Mouse (Mus musculus) stomach, embryonic 14.5 days (tissue): ENCODE results near the gene Zfp37. TPM values are rescaled to one million over a fixed set of nuclear protein-coding genes. Genes with fewer than 3 reads are reported as not detected.

Experiments used
- polyA plus RNA-seq: library from polyadenylated mRNA; unstranded; fragments of >200 nt; fragmentation: Nextera tagmentation; extraction: Ambion mirVana; gene quantifications from 2 replicates; pipeline ENCODE4 v1.2.1, GENCODE M21; 2014

Zfp37 gene
- polyA plus RNA-seq, 1 experiment from 2014 or later = 14.6 TPM

Other genes with a start within 250 kb of the Zfp37 start
- gene Mup20, start 176.9 kb downstream of the Zfp37 start, polyA plus RNA-seq = not detected in 2 replicates
- gene Mup3, start 143.7 kb downstream of the Zfp37 start, polyA plus RNA-seq = not detected in 2 replicates
- not detected in 2 replicates for gene Mup21, start 80.2 kb downstream of the Zfp37 start, polyA plus RNA-seq
- gene Slc31a2, start 31.5 kb upstream of the Zfp37 start, polyA plus RNA-seq = 18.1 and 20.8 TPM in 2 replicates
- gene Fkbp15, start 129.5 kb upstream of the Zfp37 start, polyA plus RNA-seq = 27.1 and 28.6 TPM in 2 replicates
- 41.2 and 45.5 TPM in 2 replicates for gene Slc31a1, start 129.7 kb upstream of the Zfp37 start, polyA plus RNA-seq
- gene Cdc26, start 177.6 kb upstream of the Zfp37 start, polyA plus RNA-seq = 174 and 186 TPM in 2 replicates
- gene Prpf4, start 177.8 kb upstream of the Zfp37 start, polyA plus RNA-seq = 23.7 and 25.3 TPM in 2 replicates
- not detected in 2 replicates for gene Rnf183, start 204.2 kb upstream of the Zfp37 start, polyA plus RNA-seq
- 10.9 and 11.0 TPM in 2 replicates for gene Wdr31, start 239.8 kb upstream of the Zfp37 start, polyA plus RNA-seq
- 19.4 and 23.5 TPM in 2 replicates for gene Bspry, start 249.0 kb upstream of the Zfp37 start, polyA plus RNA-seq